Mouse (Mus musculus) adrenal gland, adult 2 months (tissue): Measurements from ENCODE around the gene Amz2. TPM values are rescaled to one million over a fixed set of nuclear protein-coding genes. Genes with fewer than 3 reads are reported as not detected.

Experiments used
- DNase-seq: peaks from one replicate; pipeline ENCODE4 v3.0.0; 2021
- long read RNA-seq: library from polyadenylated mRNA; stranded (forward); transcript quantifications from one replicate; pipeline ENCODE4 v2.0.0, GENCODE M21; 2021
- polyA plus RNA-seq: library from polyadenylated mRNA; depleted of rRNA; stranded (reverse); fragments of >200 nt; gene quantifications from 2 replicates; pipeline ENCODE4 v1.2.3, GENCODE M21; 2012; rRNA removed
- total RNA-seq, 2 experiments: library from RNA; stranded (reverse); gene quantifications; 2 replicates each; pipeline ENCODE4 v1.2.3; 2021

Amz2 gene
- total RNA-seq = 10 to 100 TPM; 41.8 to 43.2 TPM
- polyA plus RNA-seq = 13.1 and 17.4 TPM in 2 replicates
- long read RNA-seq, transcript Amz2-203 (8 exons, 1,832 nt) = minor isoform, 6 of 29 reads
- long read RNA-seq, transcript Amz2-202 (9 exons, 2,816 nt) = major isoform, 15 of 29 reads
- long read RNA-seq, partial matches to known transcripts = 2 of 29 reads
- long read RNA-seq, other reads (novel, unspliced or antisense) = 6 of 29 reads

DNA sequence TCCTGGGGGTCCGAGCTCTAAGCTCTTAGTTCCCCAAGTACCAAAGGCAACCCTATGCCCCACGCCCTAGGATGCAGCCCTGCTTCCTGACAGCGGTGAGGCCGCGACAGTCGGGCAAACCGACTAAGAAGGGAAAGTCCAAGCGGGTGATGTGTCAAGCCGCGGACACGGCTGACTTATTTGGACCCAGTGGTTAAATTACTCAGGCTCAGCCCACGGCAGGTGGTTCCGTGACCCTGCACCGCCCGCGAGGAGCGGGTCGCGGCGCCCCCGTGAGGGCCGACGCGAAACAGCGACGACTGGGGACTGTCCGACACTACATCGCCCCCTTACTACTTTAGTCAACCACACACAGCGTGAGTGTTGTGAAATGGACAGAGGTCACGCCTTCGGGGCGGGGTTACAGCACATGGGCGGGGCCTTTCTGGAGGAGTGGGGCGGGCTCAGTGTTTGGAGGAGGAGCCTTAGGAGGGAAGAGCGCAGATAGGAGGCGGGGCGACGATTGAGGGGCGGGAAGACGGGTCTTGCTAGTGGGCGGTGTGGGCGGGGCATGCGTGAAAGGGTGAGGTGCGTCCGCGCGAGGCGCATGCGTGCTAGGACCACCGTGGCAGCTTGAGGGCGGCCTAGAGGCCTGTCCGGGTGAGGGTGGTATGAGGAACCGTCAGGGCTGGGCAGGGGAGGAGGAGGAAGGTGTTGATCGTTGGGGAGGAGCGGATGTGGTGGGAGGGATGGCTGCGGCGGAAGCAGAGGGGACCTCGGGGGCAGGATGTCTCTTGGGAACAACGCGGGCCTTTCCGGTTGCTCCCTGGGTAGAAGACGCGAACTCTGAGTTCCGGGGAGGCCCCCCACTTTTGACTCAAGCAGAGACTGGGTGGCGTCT lies at the start of gene Amz2:
TSS of gene Amz2 (plus strand) at position 555 of the 880 bp plus-strand sequence.
- peak; percentile 100 for DNase-seq

DNA sequence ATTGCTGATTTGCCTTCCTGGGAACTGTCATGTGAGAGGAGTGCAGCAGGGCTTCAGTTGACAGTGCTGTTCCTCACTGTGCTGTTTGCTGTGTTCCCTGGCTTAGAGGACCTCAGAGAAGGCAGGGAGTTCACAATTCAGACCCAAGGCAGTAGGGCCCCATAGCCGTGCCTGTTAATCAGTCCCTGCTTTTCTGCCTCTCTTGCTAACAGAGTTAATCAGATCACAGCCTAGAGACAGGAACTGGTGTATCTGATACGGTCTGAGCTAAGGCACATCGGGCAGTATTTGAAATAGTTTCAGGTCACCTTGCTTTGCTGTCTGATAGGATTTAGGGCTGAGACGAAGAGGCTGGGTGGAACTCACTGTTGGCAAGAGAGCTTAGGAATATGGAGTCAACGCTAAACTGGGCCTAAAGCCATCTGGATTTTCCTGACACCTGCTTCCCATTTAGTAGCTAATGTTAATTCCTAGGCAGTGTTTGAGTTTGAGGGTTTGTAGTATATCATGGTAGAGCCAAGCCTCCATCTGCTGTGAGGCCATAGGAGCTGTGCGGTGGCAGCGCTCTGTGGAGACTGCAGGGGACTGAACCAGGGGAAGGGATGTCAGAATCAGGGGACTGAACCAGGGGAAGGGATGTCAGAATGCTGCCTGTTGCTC lies 49.1 kb upstream of the Amz2 start:
- DNase-seq = no peak

GRCm38 (mm10) chr11:109377477-109377876 lies 48.3 kb upstream of the Amz2 start:
- no peak for DNase-seq

DNA sequence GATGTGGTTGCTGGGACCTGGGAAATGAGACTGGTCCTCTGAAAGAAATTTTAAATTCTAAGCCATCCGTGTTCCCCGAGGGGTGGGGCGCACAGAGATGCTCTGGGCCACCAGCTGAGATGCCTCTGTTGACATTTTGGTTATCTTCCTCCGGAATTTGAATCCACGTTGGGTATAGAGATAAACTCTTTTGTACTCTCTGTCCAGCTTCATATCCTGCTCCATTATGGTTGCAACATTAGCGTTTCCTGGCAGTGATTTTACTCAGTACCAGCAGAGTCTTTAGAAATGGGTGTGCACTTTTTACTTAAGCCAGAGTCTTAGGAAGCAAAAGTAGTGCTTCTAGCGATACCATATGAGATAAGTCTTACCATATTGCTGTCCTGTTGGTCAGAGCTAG lies 47.7 kb upstream of the Amz2 start:
- no peak for DNase-seq

GRCm38 (mm10) chr11:109380662-109381061 lies 45.1 kb upstream of the Amz2 start:
- DNase-seq = no peak

DNA sequence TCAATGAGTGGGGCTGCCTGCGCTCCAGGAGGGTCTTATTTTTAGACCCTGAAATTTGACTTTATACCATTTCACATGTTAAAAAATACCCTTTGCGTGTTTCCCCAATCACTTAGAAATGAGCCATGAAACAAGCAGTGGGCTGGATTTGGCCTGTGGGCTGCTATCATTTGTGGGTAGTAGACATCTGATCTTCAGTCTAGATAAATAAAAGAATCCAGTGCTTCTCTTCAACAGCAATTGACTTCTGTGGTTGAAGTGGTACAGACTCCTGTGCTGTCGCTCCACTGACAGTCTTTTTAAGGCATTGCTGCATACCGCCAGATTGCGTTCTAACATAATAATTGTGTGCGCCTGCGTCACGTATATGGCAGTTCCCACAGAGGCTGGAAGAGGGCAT lies 40.5 kb upstream of the Amz2 start:
- no peak for DNase-seq

DNA sequence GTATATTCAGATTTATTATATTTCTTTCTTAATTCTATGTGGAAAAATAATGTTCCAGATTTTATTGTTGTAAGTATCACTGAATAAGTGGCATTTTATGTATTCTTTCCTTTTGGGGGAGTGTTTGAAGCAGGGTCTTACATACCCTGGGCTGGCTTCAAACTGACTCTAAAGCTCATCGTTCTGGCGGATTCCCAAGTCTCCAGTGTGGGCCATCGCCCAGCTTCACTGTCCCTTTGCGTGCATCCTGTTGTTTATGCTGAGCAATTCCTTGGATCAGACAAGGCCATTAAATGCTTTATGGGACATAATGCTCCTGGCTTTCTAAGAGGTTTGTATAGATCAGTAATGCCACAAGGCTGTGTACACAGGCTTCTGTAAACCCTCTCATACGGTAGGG lies 36.7 kb upstream of the Amz2 start:
- no peak for DNase-seq

- DNase-seq = no peak
Observed at GRCm38 (mm10) chr11:109391200-109391599, 34.5 kb upstream of the Amz2 start.

DNA sequence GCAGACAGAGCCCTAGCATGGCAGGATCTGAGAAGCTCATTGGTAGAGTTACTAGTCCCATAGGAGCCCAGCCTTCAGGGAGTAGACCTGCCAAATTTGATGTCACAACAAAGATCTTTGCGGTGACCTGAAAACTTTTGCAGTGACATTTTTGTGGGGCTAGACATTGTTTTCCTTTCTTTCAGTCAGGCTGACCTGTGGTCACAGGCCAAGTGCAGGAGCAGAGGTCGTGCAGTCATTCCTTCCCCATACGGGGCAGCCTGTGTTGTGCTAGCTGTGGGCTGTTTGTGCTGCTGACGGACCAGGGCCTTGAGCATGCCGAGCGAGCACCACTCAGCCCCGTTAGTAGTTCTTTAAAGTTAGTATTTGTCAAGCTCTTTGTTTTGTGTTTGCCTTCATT lies 34.0 kb upstream of the Amz2 start:
- peak; percentile 58 for DNase-seq

DNA sequence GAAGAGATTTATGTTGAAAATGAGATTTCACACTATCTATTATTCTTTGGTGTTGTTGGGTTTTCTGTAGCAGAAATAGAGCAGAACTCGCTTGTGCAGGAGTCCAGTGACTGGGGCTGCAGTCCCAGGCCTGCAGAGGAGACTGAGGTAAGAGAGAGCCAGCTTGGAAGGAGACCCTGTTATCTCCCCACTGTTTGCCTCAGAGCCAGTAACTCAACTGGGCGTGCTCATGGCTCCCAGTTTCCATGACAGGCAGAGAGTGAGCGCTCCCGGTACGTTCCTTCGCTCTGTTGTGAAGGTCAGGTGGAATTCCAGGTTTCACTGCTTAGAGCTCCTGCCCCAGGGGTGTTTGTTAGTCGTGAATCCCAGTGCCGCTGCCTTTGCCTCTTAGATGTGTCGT lies 33.1 kb upstream of the Amz2 start:
- DNase-seq = peak; percentile 58

DNA sequence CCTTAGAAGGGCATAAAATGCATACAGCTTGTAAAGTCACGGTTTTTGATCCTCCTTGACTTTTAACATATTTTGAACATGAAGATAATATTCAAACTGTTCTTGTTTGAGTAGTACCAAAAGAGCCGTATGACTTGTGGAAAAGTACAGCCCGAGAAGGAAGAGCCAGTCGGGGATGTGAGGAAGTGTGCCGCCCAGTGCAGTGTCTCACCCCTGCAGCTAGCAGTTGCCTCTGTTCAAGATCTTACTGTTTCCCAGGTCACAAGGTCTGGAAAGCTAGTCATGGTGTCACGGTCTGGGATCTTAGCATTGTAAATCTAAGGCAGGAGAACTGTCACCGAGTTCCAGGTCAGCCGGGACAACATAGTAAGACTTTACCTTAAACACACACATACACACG lies 31.0 kb upstream of the Amz2 start:
- DNase-seq = peak; percentile 31

GRCm38 (mm10) chr11:109395291-109395690 lies 30.5 kb upstream of the Amz2 start:
- DNase-seq = no peak

DNA sequence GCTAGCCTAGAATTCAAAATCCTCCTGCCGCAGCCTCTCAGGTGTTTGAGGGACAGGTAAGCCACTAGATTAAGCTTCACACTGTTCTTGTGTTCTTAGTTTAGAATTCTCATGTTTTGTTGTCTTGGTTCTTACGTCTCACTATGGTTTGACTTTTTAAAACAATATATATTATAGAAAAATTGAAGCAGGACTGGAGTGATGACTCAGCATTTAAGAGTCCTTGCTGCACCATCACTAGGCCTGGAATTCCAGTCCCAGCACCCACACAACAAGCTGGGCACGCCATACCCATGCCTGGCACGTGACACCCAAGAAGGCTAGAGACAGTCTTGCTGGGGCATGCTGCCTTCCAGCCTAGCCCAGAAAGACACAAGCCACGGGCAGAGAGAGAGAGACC lies 19.3 kb upstream of the Amz2 start:
- no peak for DNase-seq

DNA sequence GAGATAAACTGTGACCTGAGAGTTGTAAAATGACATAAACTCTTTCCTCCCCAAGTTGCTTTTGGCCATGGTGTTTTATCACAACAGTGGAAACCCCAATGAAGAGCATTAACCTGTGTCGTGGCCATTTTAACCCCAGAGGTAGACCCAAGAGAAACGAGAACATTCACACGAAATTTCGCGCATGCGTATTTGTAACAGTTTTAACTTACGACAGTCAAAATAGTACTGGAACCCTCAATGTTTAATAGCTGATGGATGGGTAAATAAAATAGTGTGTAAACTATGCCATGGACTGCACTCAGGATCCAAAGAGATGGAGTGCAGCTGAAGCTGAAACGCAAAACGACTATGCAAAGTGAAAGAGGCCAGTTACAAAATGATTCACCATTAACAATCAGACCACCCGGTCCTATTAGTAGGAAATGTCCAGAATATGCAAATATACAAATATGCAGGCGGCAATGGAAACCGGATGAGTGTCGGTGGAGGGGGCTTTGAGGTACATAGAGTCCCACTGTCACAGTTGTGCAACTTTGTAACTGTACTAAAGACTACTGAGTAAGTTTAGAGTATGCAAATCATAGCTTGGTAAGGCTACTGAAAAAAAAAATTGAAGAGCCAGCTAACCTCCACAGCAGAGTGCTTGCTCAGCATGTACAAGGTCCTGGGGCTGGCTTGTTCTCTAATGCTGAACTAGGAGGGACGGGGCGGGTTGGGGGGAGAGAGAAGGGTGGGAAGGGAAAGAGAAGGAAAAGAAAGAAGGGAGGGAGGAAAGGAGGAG lies 15.4 kb upstream of the Amz2 start:
- DNase-seq = no peak

DNA sequence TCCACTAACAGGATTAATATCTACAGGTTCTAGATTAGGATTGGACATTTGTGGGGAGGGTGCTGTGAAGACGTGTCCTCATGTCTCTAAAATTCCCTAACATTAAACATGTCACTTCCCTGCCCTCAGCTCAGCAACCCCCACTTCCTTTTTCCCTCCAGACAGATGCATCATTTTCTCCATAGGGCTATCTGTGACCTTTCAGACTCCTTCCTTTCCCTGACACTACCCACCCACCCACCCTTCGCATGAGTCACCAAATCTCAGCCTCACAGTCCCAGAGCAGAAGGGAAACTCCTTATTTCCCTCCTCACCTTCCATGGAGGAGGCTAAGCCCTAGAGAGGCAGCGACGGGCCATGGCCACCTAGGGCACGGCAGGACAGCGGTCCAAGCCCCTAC lies 12.1 kb upstream of the Amz2 start, which contains the start of gene 9930022D16Rik:
TSS of gene 9930022D16Rik (plus strand) at position 301 of the 400 bp plus-strand sequence.
- no peak for DNase-seq

DNA sequence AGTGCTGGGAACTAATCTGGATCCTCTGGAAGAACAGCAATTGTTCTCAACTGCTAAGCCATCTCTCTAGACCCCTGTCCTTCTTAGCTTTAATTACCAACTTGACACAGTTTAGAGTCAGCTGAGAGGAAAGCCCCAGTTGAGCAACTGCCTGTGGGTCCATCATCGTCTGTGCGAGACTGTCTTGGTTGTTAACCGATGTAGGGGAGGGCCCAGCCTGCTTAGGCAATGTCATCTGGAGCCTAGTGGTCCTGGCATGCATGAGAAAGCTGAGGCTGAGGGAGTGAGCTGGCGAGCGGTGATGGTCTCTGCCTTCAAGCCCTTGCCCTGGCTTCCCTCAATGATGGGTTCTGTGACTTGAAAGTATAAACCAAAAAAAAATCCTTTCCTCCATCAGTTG lies 10.9 kb upstream of the Amz2 start:
- DNase-seq = no peak

DNA sequence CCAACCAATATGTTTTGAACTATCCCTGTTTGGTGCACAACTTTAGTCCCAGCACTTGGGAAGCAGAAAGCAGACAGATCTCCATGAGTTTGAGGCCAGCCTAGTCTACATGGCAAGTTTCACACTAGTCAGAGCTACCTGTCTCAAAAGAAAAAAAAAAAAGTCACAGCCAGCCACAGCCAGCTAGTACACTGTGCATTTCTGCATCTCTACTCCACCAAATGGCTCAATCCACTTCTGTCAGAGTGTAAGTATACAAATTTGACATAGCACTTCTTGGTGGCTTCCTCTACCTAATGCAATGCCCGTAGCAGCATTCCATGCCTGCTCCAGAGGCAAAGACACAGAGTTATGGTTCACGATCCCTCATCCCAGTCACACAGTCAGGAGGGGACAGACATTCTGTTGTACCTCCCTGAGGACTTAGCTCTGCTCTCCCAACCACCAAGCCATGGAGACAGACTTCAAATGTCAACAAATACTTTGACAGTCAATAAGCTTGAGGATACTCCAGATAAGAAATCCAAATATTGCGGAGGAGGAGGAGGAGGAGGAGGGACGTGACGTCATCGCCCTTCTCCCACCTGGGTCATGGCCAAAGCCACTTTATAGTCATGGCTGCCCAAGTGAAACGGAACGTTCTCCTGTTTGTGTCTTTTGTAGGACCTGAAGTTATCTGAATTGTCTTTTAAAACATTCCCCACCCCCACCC lies 8.9 kb upstream of the Amz2 start:
- no peak for DNase-seq

GRCm38 (mm10) chr11:109417472-109418040 lies 8.2 kb upstream of the Amz2 start:
- DNase-seq = no peak

GRCm38 (mm10) chr11:109419461-109419860 lies 6.3 kb upstream of the Amz2 start:
- DNase-seq = no peak

GRCm38 (mm10) chr11:109419961-109420566 lies 5.7 kb upstream of the Amz2 start:
- no peak for DNase-seq

- no peak for DNase-seq
Observed at GRCm38 (mm10) chr11:109420567-109420962, 5.2 kb upstream of the Amz2 start.
